Mouse (Mus musculus): ENCODE data around the gene Galnt17.

The Galnt17 gene

DNA sequence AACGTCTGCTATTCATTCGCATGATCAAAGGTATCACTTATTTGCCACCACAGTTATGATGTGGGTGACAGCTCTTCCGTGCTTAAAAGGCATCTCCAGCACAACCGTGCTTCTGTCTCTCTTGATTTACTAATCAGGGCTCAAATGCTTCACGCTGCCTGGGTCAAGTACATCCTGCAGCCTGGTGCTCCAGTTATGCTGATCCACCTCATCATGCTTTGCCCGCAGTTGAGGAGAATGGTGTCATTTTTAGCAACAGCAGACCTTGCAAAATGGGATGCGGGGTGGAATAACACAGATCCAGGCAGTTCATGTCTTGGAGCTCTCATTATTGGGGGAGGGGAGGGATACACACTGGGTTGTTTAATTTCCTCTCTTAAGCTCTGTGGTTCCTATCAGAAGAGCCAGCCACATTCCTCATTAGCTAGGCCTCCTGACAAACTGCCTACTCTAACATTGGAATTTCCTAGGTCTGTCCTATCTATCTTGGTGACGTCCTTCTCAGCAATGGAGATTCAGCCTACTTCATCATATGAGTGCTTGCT is 187.9 kb downstream of the Galnt17 start:
- DNase-seq (ENCODE audit: low spot score), result no peak

GRCm38 (mm10) chr5:131119896-131120295 is 188.4 kb downstream of the Galnt17 start:
- no peak for DNase-seq (ENCODE audit: low spot score)

DNA sequence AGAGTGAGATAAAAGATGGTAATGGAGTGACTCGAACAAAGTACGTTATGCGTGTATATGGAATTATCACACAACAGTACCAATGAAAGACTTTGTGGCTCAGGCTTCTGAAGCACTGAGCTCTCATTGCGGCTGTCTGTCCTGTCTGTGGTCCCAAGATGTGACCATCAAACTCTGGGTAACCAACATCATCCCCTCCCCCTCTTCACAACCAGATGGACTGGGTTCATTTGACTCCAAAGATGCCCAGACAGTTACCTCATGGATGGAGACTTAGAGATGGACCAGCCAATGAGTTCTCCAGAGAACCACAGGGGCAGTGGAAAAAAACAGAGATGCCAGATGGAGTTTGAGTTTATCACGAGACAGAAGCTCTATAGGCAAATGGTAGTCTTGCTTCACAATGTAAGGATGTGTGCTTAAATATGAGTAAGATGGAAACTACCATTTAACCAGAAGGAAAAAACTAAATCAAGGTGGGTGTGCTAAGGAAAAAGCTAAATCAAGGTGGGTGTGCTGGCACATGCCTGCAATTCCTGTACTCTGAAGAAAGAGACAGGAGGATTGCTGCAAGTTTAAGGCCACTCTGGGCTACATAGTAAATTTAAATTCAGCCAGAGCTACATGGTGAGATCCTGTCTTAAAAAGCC is 190.8 kb downstream of the Galnt17 start:
- DNase-seq (ENCODE audit: low spot score), result no peak

GRCm38 (mm10) chr5:131113850-131114470 is 194.3 kb downstream of the Galnt17 start:
- DNase-seq (ENCODE audit: low spot score), result no peak

DNA sequence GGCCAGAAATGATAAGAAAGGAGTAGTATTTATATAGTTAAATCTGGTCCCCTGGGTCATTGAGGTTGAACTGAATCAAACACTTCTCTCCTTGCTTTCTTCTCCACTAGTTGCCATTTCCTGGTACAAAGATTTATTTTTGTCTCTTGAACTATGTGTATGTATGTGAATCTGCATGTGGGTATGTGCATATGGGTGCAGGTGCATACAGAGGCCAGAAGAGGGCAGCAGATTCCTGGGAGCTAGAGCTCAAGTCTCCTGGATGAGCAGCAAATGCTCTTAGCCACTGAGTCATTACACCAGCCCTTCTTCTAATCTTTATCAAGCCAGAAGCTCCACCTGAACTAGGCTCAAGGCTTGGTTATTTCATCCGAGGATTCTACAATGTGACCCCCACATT is 201.1 kb downstream of the Galnt17 start:
- DNase-seq (ENCODE audit: low spot score), result no peak

DNA sequence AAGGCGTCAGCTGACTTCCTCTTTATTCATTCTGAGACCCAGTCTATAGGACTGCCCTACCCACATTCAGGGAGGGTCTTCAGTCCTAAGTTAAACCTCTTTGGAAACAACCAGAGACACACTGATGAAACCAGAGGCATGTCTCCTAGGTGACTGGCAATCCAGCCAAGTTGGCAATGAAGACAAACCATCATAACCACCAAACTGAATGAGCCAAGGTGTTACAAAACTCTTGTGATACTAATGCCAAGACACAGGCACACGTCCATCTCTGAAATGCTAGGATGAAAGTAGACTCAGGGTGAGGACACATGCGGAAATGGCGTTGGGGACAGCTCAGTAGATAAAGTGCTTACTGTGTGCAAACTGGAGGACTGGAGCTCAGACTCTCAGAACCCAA is 211.5 kb downstream of the Galnt17 start:
- no peak for DNase-seq (ENCODE audit: low spot score)

DNA sequence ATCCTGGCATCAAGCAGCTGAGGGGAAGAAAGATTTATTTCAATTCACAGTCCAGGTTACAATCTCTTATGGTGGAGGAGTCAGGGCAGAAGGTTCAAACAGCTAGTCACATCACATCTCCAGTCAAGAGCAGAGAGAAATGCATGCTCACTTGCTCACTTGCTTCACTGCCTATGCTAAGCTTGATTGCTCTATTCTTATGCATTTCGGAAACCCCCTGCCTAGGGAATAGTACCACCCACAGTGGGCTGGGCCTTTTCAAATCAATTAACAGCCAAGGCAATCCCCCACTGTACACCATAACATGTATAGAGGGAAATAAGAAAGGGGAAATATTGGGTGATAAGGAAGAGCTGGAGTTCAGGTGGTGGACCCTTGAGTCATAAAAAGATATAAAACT is 212.7 kb downstream of the Galnt17 start:
- no peak for DNase-seq (ENCODE audit: low spot score)

GRCm38 (mm10) chr5:131094771-131095170 is 213.5 kb downstream of the Galnt17 start:
- no peak for DNase-seq (ENCODE audit: low spot score)

DNA sequence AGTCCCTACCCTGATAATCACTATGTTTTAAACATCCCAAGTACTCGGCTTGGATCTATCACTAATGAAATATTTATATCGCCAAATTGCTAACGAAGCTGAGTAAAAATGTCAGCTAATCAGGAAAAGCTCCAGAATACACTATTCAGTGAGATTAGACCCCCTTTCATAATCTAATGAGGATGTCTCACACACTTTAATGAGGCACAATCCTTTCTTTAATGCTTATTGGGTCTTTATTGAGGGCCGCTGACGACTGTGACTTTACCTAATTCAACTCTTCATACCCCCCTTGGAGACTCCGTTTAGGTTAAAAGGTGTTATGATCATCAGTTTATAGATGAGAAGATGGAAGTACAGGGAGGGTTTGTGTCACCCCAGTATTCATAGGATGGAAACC is 214.2 kb downstream of the Galnt17 start:
- no peak for DNase-seq (ENCODE audit: low spot score)

DNA sequence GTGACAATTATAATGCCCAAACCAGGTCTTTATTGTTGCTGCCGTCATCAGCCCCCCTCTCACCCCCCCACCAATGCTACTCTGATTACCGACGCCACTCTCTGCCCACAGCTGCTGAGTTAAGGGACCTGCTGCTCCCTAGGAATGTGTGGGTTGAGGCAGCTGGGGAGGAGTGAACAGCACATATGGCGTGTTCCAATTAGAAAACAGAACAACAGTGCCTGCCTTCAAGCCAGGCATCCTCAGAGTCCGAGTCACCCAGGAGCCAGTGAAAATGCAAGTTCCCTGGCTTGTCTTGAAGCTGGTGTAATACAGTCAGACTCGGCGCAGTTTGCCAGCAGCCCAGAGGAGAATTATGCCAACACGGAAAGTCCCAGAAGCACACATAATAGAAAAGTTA is 218.4 kb downstream of the Galnt17 start:
- DNase-seq (ENCODE audit: low spot score), result no peak

GRCm38 (mm10) chr5:131088866-131089265 is 219.4 kb downstream of the Galnt17 start:
- DNase-seq (ENCODE audit: low spot score), result no peak

- DNase-seq (ENCODE audit: low spot score), result no peak
Measured at GRCm38 (mm10) chr5:131083072-131083657, 225.1 kb downstream of the Galnt17 start.

DNA sequence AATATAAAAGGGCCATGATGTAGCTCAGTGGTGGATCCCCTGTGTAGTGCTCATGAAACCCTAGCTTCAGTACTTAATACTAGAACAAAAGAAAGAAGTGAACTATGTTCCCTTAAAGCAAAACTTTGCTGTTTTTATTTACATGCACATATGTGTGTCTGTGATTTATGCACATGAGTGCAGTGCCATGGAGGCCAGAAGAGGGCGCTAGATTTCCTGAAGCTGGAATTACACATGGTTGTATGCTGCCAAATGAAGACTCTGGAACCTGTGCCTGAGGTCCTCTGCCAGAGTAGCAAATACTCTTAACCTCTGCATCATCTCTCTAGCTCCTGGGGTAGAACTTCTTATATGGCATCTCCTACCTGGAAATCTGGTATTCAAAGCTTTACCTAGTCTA is 230.6 kb downstream of the Galnt17 start:
- DNase-seq (ENCODE audit: low spot score), result no peak

- no peak for DNase-seq (ENCODE audit: low spot score)
Measured at GRCm38 (mm10) chr5:131075795-131076194, 232.5 kb downstream of the Galnt17 start.

DNA sequence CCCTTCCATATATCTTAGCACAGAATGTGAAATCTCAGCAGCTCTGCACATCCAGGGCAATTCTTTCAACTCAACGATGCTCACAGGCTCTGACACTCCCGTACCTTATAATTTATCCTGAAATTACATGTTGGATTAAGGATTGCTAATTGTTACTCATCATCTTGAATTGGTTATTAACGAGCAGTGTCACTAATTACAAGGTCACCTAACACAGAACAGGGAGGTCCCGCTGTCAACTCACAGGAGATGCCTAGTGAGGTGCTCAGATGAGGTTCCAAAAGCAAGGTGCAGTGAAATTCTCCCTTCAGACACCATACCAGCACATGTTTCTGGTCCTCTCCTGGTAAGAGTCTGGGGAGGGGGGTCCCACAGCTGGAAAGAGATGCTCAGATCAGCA is 234.0 kb downstream of the Galnt17 start:
- DNase-seq (ENCODE audit: low spot score), result no peak

GRCm38 (mm10) chr5:131065174-131065573 is 243.1 kb downstream of the Galnt17 start:
- DNase-seq (ENCODE audit: low spot score), result no peak

GRCm38 (mm10) chr5:131048505-131048904 is 259.8 kb downstream of the Galnt17 start:
- no peak for DNase-seq (ENCODE audit: low spot score)

DNA sequence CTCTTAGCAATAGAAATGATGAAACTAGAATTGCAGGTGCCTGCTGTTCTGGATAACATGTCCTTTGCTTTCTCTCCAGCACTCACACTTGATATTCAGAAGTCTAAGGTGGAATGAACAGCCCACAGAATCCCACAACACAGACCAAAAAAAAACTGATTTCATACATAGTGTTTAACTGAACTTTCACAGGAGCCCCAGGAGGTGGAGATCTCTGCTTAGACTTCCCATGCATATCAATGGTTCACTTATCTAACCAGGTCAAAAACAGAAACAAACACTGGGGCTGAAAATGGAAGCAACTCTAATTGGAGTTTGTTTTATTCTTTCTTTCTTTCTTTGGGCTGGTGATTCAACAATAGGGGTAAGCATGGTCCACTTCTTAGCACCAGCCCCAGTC is 265.2 kb downstream of the Galnt17 start:
- DNase-seq (ENCODE audit: low spot score), result no peak

GRCm38 (mm10) chr5:131040441-131040840 is 267.9 kb downstream of the Galnt17 start:
- DNase-seq (ENCODE audit: low spot score), result no peak

GRCm38 (mm10) chr5:131039611-131040313 is 268.5 kb downstream of the Galnt17 start:
- no peak for DNase-seq (ENCODE audit: low spot score)

GRCm38 (mm10) chr5:131024506-131024905 is 283.8 kb downstream of the Galnt17 start:
- DNase-seq (ENCODE audit: low spot score), result no peak

GRCm38 (mm10) chr5:131022396-131022993 is 285.8 kb downstream of the Galnt17 start:
- no peak for DNase-seq (ENCODE audit: low spot score)
